Mouse (Mus musculus) kidney, embryonic 14.5 days (tissue): ENCODE data around the gene Bpifc. TPM values are rescaled to one million over a fixed set of nuclear protein-coding genes. Genes with fewer than 3 reads are reported as not detected.

Source experiments
- ATAC-seq: fragments of 200-750 bp; cut with Nextera tagmentation; 2 replicates; pipeline ENCODE4 v1.8.0; 2017; ENCODE audit warnings: moderate number of reproducible peaks, mild to moderate bottlenecking, moderate TSS enrichment, moderate library complexity; ENCODE audit not compliant: low FRiP score, low TSS enrichment
- H3K27ac ChIP-seq: fragments of 300-500 bp; sonication (generic); 2 replicates; pipeline ENCODE4 v1.5.1; 2014; ENCODE audit warnings: low read depth, mild to moderate bottlenecking, low read length, moderate library complexity, mixed read lengths
- H3K27me3 ChIP-seq: fragments of 300-500 bp; sonication (generic); 2 replicates; pipeline ENCODE4 v1.6.1; 2014; ENCODE audit warnings: mild to moderate bottlenecking, low read length; ENCODE audit not compliant: control insufficient read depth, insufficient read depth
- H3K36me3 ChIP-seq: fragments of 300-500 bp; sonication (generic); 2 replicates; pipeline ENCODE4 v1.6.1; 2014; ENCODE audit warnings: low read length, mixed read lengths; ENCODE audit not compliant: control insufficient read depth, insufficient read depth
- H3K4me1 ChIP-seq: fragments of 300-500 bp; sonication (generic); 2 replicates; pipeline ENCODE4 v1.6.1; 2014; ENCODE audit warnings: low read length, mixed read lengths; ENCODE audit not compliant: control insufficient read depth, insufficient read depth
- H3K4me2 ChIP-seq: fragments of 300-500 bp; sonication (generic); replicated peaks from 2 replicates; pipeline ENCODE4 v1.6.1; 2014; ENCODE audit warnings: low read depth, mild to moderate bottlenecking, low read length
- H3K4me3 ChIP-seq: fragments of 300-500 bp; sonication (generic); 2 replicates; pipeline ENCODE4 v1.5.1; 2014; ENCODE audit warnings: mild to moderate bottlenecking, low read length
- H3K9ac ChIP-seq: fragments of 300-500 bp; sonication (generic); 2 replicates; pipeline ENCODE4 v1.6.1; 2014; ENCODE audit warnings: low read depth, mild to moderate bottlenecking, low read length, moderate library complexity
- H3K9me3 ChIP-seq: fragments of 300-500 bp; sonication (generic); 2 replicates; pipeline ENCODE4 v1.6.1; 2016; ENCODE audit warnings: low read length; ENCODE audit not compliant: control insufficient read depth
- WGBS: fragments of 180-500 bp; shearing (Covaris S2); extraction: QIAGEN DNeasy Blood & Tissue Kit; methylation state at CpG from one replicate; pipeline ENCODE4 v1.1.7; 2014; 5-methylcytosine and 5-hydroxymethylcytosine counted together
- polyA plus RNA-seq: library from polyadenylated mRNA; unstranded; fragments of >200 nt; fragmentation: Nextera tagmentation; extraction: Ambion mirVana; gene quantifications from 2 replicates; pipeline ENCODE4 v1.2.1, GENCODE M21; 2014

Gene Bpifc
- polyA plus RNA-seq, 1 experiment from 2014 or later, result 0.30 TPM

- peak; percentile 100 for ATAC-seq
- under 1% methylated on average over 65 of the region's 90 CpGs for WGBS
Observed at GRCm38 (mm10) chr10:85916498-85917309, 95.0 kb downstream of the Bpifc start, which contains the start of gene Prdm4. Gene Prdm4, minus strand, starts transcription at chr10:85917142.

More at GRCm38 (mm10) chr10:85916498-85917309, 95.0 kb downstream of the Bpifc start, which contains the start of gene Prdm4:
- Histone ChIP-seq H3K9me3 (no peaks in the 10 kb centered on the region), H3K4me1 (peaks cover 8% of the 10 kb centered on the region; the same call in 1 of the 2 replicates), H3K9ac (peak within 1 kb of the TSS; percentile 90), H3K27me3 (no peaks in the 10 kb centered on the region; the same call in 1 of the 2 replicates), H3K36me3 (peaks cover 21% of the 10 kb centered on the region), H3K4me2 (peak within 1 kb of the TSS; percentile 69), H3K4me3 (peak within 1 kb of the TSS; percentile 96), H3K27ac (peak within 1 kb of the TSS; percentile 81)

Other genes with a start within 250 kb of the Bpifc start
- gene Pwp1, start 182.4 kb downstream of the Bpifc start, polyA plus RNA-seq, result 76.1 and 90.5 TPM in 2 replicates
- 15.7 and 29.0 TPM in 2 replicates for gene Prdm4, start 94.8 kb downstream of the Bpifc start, polyA plus RNA-seq
- gene Ascl4, start 84.2 kb downstream of the Bpifc start, polyA plus RNA-seq, result 1.3 and 1.5 TPM in 2 replicates
- gene Rtcb, start 54.1 kb downstream of the Bpifc start, polyA plus RNA-seq, result 167 and 171 TPM in 2 replicates
- gene Fbxo7, start 10.1 kb upstream of the Bpifc start, polyA plus RNA-seq, result 25.9 and 33.3 TPM in 2 replicates